Mouse (Mus musculus) retina, postnatal 7 days (tissue): Measurements from ENCODE around the gene Gripap1.

Experiments
- DNase-seq: peaks from one replicate; pipeline ENCODE4 v3.0.0-alpha.2; 2012; ENCODE audit warnings: low read depth, low spot score

Gene Gripap1

DNA sequence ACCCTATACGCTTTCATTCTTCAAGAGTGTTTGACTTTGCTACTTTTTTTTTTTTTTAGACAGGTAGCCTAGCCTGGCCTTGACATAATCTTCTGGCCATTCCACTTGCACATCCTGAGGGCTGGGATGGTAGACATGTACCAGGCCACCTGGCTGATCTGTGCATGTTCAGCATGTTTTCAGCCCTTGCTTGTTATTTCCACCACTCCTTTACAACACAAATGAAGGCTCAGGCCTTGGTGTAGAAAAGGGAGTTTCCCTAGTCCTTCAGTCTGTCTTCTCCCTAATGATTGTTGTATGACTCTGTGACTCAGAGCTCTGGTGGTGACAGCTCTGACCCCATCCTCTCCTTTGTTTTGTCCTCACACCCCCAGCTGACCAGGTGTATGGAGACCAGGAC is 77.6 kb downstream of the Gripap1 start:
- no peak for DNase-seq

DNA sequence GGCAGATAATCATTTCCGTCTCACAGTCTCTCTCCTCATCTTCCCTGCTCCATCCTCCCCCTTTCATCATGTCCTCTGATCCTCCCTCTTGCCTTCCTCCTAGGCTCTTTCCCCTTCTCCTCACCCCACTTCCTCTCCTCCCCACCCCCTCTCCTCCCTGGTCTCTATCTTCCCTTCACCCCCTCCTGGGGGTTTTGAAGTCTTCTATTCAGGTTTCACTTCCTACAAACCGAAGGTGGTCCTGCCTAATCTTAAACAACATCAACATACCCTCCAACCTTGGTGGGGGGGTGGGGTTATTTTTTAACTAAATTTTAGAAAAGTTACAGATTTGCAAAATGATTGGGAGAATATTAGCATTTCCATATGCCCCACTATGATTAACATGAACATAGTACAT is 78.9 kb downstream of the Gripap1 start:
- DNase-seq = no peak

DNA sequence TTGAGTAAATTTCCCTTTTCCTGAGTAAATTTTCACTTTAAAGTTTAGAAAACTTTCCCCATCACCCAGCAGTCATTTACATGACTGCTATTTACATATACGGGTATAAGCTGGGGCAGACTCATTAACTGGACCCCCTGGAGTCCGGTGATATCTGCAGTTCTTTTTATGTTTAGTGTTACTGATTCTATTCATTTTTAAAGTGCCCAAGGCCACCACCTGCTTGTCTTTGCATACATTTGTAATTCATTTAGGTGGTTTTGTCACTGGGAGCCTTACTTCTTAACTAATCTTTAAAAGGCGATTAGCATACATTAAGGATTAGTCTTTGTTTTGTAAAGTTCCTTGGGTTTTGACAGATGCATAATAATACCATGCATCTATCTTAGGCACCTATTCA is 80.3 kb downstream of the Gripap1 start:
- no peak for DNase-seq
